Mouse (Mus musculus) megakaryocyte-erythroid progenitor cell, adult 5-6 weeks (primary cell): ENCODE data around the gene Diaph3. TPM values are rescaled to one million over a fixed set of nuclear protein-coding genes. Genes with fewer than 3 reads are reported as not detected.
A peak's percentile ranks its signal among the peaks of the same experiment; 100 is the strongest.
"Not testable (repeated sequence)": the region's sequence is repeated elsewhere in the genome, so short reads cannot be mapped to it uniquely, and the experiment has no call there.

ENCODE experiments used
- ATAC-seq: replicated peaks from 2 replicates; pipeline ENCODE4 v1.8.0; 2016; ENCODE audit warnings: mild to moderate bottlenecking, inconsistent platforms; ENCODE audit not compliant: severe bottlenecking, poor library complexity, low FRiP score, low TSS enrichment
- total RNA-seq, 2 experiments: library from RNA; stranded (forward) in 1 of 2; stranded (reverse) in 1 of 2; fragments of 200-1000, 215-1000 nt in 1 of 2; fragments of >200 nt in 1 of 2; fragmentation: Nextera tagmentation in 1 of 2; gene quantifications; 2 replicates each; pipeline ENCODE4 v1.2.3; 2014 to 2017

The Diaph3 gene
- total RNA-seq, 2 experiments from 2014 or later = 42.0 TPM

DNA sequence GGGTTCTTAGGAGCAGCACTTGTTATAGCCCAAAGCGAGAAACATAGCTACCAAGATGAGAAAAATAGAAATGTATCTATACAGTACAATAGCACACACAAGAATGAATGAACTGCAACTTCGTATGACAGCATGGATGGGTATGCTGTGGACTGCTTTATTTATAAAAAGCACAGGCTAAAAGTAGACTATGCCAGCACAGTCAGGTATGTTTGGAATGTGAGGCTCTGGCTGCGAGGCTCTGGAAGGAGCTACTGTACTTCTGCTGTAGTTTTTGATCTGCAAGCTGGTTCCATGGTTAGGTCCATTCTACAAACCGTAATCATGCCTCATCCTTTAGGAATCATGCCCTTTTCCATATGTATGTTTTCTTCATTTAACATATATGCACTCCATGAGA lies 383.9 kb downstream of the Diaph3 start:
- no peak for ATAC-seq

DNA sequence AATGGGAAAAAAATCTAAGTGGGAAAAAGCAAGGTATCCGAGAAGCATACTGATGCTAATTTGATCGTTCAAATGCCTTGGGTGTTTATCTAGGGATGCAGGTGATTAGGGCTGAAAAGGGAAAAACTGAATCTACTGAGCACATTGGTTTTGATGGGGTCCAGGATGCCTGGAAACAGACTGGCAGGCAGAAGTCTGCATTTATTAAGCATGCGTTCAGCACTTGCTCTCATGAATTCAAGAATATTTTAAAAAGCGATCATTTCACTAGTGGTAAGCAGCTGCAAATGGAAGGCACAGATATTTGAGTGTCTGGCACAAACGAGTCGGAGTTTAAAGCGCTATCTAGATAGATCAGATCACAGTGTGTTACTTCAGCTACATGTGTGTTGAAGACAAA lies 390.7 kb downstream of the Diaph3 start:
- no peak for ATAC-seq

- no peak for ATAC-seq
Measured at GRCm38 (mm10) chr14:86749425-86749824, 391.6 kb downstream of the Diaph3 start.

DNA sequence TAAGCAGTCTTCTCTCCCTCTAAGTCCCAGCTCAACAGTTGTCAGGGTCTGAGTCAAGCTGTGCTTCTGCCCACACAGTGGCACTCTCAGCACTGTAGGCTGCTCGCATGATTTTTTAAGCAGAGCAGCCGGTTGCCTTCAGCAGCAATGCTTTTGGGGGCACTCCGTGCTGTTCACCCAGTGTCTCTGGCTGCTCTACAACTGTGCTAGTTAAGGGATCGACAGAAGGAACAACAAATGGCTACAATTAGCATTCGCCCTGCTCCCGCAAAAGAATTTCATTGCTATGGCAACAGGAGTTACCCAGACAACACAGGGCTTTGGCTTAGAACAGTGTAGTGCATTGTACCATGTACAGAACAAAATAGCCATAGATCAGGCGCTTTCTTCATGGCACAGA lies 392.2 kb downstream of the Diaph3 start:
- no peak for ATAC-seq

GRCm38 (mm10) chr14:86744523-86744922 lies 396.5 kb downstream of the Diaph3 start:
- no peak for ATAC-seq

- ATAC-seq = peak; percentile 83
Measured at GRCm38 (mm10) chr14:86741855-86742531, 399.0 kb downstream of the Diaph3 start.

DNA sequence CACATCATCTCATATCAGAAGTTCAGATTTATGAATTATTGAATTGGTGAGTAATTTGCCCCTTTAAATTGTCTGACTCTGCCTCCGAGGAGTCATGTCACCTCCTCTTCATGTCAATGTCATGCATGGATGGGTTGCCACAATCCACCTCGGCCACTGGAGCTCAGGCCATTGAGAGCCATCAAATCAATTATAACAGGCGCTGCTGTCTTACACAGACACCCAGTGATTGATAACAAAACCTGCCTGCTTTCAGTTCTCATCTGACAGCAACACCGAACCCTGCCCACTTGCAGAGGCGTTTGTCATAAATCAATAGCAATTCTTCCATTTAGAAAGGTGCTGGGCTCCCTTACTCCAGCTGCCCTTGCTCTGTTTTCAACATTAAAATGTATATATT lies 402.1 kb downstream of the Diaph3 start:
- ATAC-seq = no peak

DNA sequence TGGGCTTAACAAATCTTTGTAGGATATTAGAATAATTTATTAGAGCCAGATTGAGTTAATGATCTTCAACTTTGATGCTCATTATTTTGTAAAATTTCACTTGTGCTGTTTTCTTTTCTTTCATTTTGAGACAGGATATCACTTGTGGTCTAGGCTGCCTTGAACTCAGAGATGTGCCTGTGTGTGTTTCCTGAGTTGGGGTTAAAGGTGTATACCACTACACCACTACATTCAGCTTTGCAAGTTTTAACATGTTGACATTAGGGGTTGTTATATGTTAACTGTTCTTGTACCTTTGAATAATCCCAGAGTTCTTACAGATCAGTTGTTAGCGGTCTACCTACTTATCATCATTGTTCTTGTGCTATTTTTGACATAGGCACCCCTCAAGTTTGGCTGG lies 404.4 kb downstream of the Diaph3 start:
- no peak for ATAC-seq

DNA sequence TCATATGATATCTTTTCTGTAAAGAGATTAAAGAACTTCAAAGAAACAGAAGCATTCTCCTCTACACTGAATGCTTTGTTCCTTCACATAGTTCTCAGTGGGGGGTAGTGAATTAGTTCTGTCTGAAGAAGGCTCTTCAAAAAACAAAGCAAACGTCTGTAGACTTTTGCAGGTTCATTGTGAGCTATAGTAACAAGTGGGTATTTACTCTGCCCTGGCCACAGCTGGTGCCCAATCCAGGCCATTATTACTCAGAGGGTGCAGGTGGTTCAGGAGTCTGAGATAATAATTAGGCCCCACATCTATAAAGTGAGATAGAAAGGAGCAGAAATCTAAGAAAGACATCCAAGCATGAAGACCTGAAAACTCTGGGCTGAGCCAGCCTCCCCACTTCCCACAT lies 409.7 kb downstream of the Diaph3 start:
- ATAC-seq = no peak

GRCm38 (mm10) chr14:86729617-86730098 lies 411.4 kb downstream of the Diaph3 start:
- ATAC-seq = no peak

- no peak for ATAC-seq
Measured at GRCm38 (mm10) chr14:86727538-86728045, 413.4 kb downstream of the Diaph3 start.

DNA sequence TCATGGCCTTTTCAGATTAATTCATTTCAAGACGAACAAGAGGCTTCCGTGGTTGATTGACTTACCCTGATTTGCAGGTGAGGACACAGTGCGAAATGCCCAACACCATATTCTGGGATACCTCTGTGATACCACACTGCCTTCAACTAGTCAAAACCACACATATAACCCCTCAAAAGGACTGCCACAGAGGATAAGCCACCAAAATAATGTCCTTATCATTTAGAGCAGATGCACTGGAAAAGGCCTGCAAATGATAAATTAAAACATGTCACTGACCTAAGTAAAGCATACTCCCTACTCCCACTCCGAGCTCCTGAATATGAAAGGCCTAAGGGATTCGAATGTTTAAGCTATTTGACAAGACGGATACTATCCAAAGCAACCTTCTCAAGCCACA lies 419.3 kb downstream of the Diaph3 start:
- ATAC-seq = peak; percentile 75

DNA sequence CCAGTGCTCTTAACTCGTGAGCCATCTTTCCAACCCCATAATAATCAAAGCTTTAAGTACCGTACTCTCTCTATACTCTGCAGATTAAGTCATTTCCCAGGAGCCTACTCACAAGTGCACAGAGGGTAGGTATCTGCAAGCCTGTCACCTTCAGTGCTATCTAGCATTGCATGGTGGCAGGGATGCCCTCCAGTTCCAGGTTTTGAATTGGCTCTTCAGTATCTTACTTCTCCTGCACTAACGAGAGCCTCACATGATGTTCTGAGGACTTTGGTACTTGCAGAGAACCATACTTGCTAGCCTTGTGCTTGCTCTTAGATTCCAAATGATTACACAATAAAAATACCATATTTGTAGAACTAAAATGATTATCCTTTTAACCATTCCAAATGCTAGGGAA lies 420.0 kb downstream of the Diaph3 start:
- ATAC-seq = no peak

DNA sequence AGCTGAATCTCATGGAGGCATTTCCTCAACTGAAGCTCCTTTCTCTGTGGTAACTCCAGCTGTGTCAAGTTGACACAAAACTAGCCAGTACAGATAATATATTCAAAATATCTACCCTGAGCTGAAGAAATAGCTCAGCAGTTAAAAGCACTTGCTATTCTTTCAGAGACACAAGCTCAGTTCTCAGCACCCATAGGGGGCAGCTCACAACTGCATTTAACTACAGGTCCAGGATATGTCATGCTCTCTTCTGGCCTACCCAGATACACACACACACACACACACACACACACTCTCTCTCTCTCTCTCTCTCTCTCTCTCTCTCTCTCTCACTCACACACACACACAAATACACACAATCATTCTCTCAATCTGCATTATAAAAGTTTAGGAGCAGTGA lies 420.6 kb downstream of the Diaph3 start:
- not testable (repeated sequence) for ATAC-seq

- no peak for ATAC-seq
Measured at GRCm38 (mm10) chr14:86714088-86714690, 426.8 kb downstream of the Diaph3 start.

GRCm38 (mm10) chr14:86704080-86704479 lies 437.0 kb downstream of the Diaph3 start:
- no peak for ATAC-seq

DNA sequence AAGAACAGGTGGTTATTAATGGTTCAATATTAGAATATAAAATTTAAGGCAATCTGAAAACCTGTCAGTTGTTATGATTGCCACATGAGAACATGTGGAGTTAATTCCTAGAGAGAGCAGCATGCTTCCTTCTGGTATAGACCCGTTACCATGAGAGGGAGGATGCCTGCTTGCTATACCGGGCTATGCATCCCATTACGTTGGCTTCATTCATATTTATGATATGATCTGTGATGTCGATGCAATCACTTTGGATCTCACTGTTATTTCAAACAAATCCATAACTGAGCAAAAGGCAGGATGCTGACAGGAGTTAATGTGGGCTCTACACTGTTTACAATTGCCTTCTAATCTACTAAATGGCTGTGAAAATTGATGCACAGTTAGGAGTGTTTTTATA lies 439.9 kb downstream of the Diaph3 start:
- no peak for ATAC-seq

- no peak for ATAC-seq
Measured at GRCm38 (mm10) chr14:86697887-86698286, 443.1 kb downstream of the Diaph3 start.

DNA sequence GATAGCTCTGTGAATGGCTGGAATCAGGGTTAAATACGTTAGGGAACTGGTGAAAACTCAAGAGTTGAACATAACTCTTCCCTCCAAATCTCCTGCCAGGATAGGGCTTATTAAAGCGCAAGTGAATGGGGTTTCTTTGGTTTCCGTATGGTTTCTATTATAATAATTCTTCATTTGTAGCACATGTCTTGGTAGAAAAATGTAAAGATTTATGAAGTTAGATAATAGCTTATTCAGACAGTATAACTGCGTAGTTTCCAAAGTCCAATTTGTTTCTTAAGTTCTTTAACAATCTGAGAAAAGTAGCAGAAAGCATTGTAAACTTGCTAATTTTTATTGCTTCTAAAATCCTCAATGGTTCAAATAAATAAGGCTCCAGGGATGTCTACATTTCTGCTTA lies 448.3 kb downstream of the Diaph3 start:
- ATAC-seq = no peak

GRCm38 (mm10) chr14:86691298-86691697 lies 449.7 kb downstream of the Diaph3 start:
- ATAC-seq = no peak
